Mouse (Mus musculus) limb, embryonic 14.5 days (tissue): Measurements from ENCODE around the gene Sgce. TPM values are rescaled to one million over a fixed set of nuclear protein-coding genes. Genes with fewer than 3 reads are reported as not detected.

Experiments used
- ATAC-seq: fragments of 200-750 bp; cut with Nextera tagmentation; 2 replicates; pipeline ENCODE4 v1.8.0; 2017; ENCODE audit warnings: low read depth, moderate number of reproducible peaks, moderate TSS enrichment; ENCODE audit not compliant: low FRiP score
- DNase-seq: peaks from one replicate; pipeline ENCODE4 v3.0.0-alpha.2; 2015; ENCODE audit warnings: low spot score
- H3K27ac ChIP-seq: fragments of 300-500 bp; sonication (generic); replicated peaks from 2 replicates; pipeline ENCODE4 v1.5.1; 2014; ENCODE audit warnings: low read depth, mild to moderate bottlenecking, low read length, moderate library complexity, mixed read lengths
- H3K27me3 ChIP-seq: fragments of 300-500 bp; sonication (generic); 2 replicates; pipeline ENCODE4 v1.6.1; 2014; ENCODE audit warnings: low read length, mixed read lengths; ENCODE audit not compliant: control insufficient read depth, insufficient read depth
- H3K36me3 ChIP-seq: fragments of 300-500 bp; sonication (generic); 2 replicates; pipeline ENCODE4 v1.6.1; 2014; ENCODE audit warnings: mild to moderate bottlenecking, low read length, moderate library complexity, mixed read lengths; ENCODE audit not compliant: control insufficient read depth, insufficient read depth
- H3K4me1 ChIP-seq: fragments of 300-500 bp; sonication (generic); 2 replicates; pipeline ENCODE4 v1.6.1; 2014; ENCODE audit warnings: antibody characterized with exemption, low read length, mixed read lengths; ENCODE audit not compliant: control insufficient read depth, insufficient read depth
- H3K4me2 ChIP-seq: fragments of 300-500 bp; sonication (generic); replicated peaks from 2 replicates; pipeline ENCODE4 v1.6.1; 2014; ENCODE audit warnings: low read depth, mild to moderate bottlenecking, low read length, moderate library complexity; ENCODE audit not compliant: severe bottlenecking
- H3K4me3 ChIP-seq: fragments of 300-500 bp; sonication (generic); replicated peaks from 2 replicates; pipeline ENCODE4 v1.5.1; 2014; ENCODE audit warnings: low read length
- H3K9ac ChIP-seq: fragments of 300-500 bp; sonication (generic); 2 replicates; pipeline ENCODE4 v1.6.1; 2014; ENCODE audit warnings: mild to moderate bottlenecking, low read depth, low read length, moderate library complexity; ENCODE audit not compliant: severe bottlenecking
- H3K9me3 ChIP-seq: fragments of 300-500 bp; sonication (generic); 2 replicates; pipeline ENCODE4 v1.6.1; 2016; ENCODE audit warnings: low read length; ENCODE audit not compliant: control insufficient read depth
- POLR2A ChIP-seq: fragments of 200-500 bp; IDR thresholded peaks from 2 replicates; pipeline ENCODE4 v1.8.0; 2012; ENCODE audit warnings: inconsistent platforms, mild to moderate bottlenecking, moderate library complexity, borderline replicate concordance; ENCODE audit not compliant: insufficient read depth, insufficient read length; ENCODE audit errors: extremely low read depth
- WGBS: fragments of 180-500 bp; shearing (Covaris S2); extraction: QIAGEN DNeasy Blood & Tissue Kit; methylation state at CpG from one replicate; pipeline ENCODE4 v1.1.7; 2014; 5-methylcytosine and 5-hydroxymethylcytosine counted together
- polyA plus RNA-seq, 2 experiments: library from polyadenylated mRNA; depleted of rRNA in 1 of 2; stranded (reverse) in 1 of 2; unstranded in 1 of 2; fragments of >200 nt; fragmentation: Nextera tagmentation in 1 of 2; extraction: Ambion mirVana in 1 of 2; gene quantifications; 2 replicates each; pipeline versions ENCODE4 v1.2.1 to v1.2.3; 2012 to 2014

Sgce gene
- polyA plus RNA-seq, 2 experiments, result 62.0 to 63.6 TPM

- no peak for TF ChIP-seq POLR2A
- no peak for DNase-seq
Measured at GRCm38 (mm10) chr6:4736372-4736771, 10.6 kb downstream of the Sgce start.

DNA sequence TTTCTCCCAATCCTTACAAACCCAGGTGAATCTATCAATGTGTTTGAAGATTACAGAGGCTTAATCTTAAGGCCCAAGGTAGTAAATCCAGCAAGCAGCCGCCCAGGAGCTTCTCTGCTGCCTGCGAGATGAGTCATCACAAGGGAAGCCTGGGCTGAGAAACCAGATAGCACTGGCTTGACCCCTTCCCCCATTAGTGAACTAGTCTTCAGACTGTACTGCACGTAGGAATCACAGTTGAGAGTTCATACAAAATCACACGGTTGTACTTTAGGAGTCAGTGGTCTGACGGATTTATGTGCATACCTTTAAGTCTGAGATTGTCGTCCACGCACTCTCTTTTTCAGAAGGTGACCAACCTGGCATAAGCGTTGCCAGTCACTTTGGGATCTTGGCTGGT, 13.8 kb downstream of the Sgce start:
- no peak for TF ChIP-seq POLR2A

More at GRCm38 (mm10) chr6:4736372-4736771, 10.6 kb downstream of the Sgce start:
- no peak for ATAC-seq
- peaks cover 21% of the 10 kb centered on the region for H3K4me1 ChIP-seq
- no peak overlapping the region for H3K9ac ChIP-seq
- no peaks in the 10 kb centered on the region for H3K9me3 ChIP-seq
- H3K4me3 ChIP-seq, result no peak overlapping the region
- WGBS, result 80% methylated on average over 9 of the region's 9 CpGs
- no peak overlapping the region for H3K4me2 ChIP-seq
- no peaks in the 10 kb centered on the region for H3K27me3 ChIP-seq
- H3K27ac ChIP-seq, result no peak overlapping the region
- no peaks in the 10 kb centered on the region for H3K36me3 ChIP-seq

GRCm38 (mm10) chr6:4731675-4732074, 15.3 kb downstream of the Sgce start:
- Histone ChIP-seq H3K4me1 (0 out of 2 replicates have a peak, but pooled peaks cover 3% of the 10 kb centered on the region), H3K9me3 (no peaks in the 10 kb centered on the region), H3K27me3 (no peaks in the 10 kb centered on the region), H3K36me3 (no peaks in the 10 kb centered on the region), H3K4me2 (no peak overlapping the region), H3K27ac (no peak overlapping the region), H3K4me3 (no peak overlapping the region), H3K9ac (no peak overlapping the region)
- ATAC-seq, result no peak
- 57% methylated on average over 8 of the region's 8 CpGs for WGBS
- TF ChIP-seq POLR2A, result no peak
- no peak for DNase-seq

More for the DNA sequence above, 13.8 kb downstream of the Sgce start:
- no peak overlapping the region for H3K4me3 ChIP-seq
- no peak overlapping the region for H3K9ac ChIP-seq
- no peak overlapping the region for H3K27ac ChIP-seq
- no peak for DNase-seq
- no peaks in the 10 kb centered on the region for H3K27me3 ChIP-seq
- peaks cover 3% of the 10 kb centered on the region for H3K4me1 ChIP-seq
- H3K4me2 ChIP-seq, result no peak overlapping the region
- no peak for ATAC-seq
- no peaks in the 10 kb centered on the region for H3K9me3 ChIP-seq
- H3K36me3 ChIP-seq, result no peaks in the 10 kb centered on the region
- 41% methylated on average over 8 of the region's 8 CpGs for WGBS

- DNase-seq (no peak), ATAC-seq (no peak)
- Histone ChIP-seq H3K27me3 (no peaks in the 10 kb centered on the region), H3K4me2 (no peak overlapping the region), H3K36me3 (no peaks in the 10 kb centered on the region), H3K27ac (no peak overlapping the region), H3K9me3 (no peaks in the 10 kb centered on the region), H3K9ac (no peak overlapping the region), H3K4me1 (0 out of 2 replicates have a peak, but pooled peaks cover 3% of the 10 kb centered on the region), H3K4me3 (no peak overlapping the region)
- 88% methylated on average over 2 of the region's 2 CpGs for WGBS
- TF ChIP-seq POLR2A, result no peak
Measured at GRCm38 (mm10) chr6:4728305-4728704, 18.7 kb downstream of the Sgce start.

- no peak for TF ChIP-seq POLR2A
- Histone ChIP-seq H3K36me3 (no peaks in the 10 kb centered on the region), H3K4me2 (no peak overlapping the region; the same call in 1 of the 2 replicates), H3K4me3 (no peak overlapping the region), H3K4me1 (no peaks in the 10 kb centered on the region), H3K9ac (no peak overlapping the region), H3K27ac (no peak overlapping the region), H3K27me3 (no peaks in the 10 kb centered on the region), H3K9me3 (no peaks in the 10 kb centered on the region)
- DNase-seq (no peak), ATAC-seq (no peak)
- 23% methylated on average over 15 of the region's 15 CpGs for WGBS
Measured at GRCm38 (mm10) chr6:4723998-4724757, 22.8 kb downstream of the Sgce start.
